ENCODE assay signal across 30 mouse cellular contexts in the genomic region with DNA sequence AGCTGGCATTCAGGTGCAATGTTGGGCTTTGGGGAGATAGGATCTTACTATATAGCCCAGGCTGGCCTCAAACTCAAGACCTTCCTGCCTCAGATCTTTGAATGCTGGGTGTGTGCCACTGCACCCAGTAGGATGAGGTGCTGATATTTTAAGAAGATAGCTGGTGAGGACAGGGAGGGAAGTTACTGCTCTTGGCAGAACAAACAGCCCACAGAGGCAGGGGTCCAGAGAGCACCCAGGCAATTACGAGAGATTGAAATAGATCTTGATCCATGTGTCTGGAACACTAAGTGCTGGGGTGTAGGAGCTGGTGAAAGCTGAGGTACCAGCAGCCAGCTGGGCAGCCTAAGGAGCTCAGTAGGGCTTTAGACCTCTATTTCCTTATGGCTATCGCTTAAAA. TPM values are rescaled to one million over a fixed set of nuclear protein-coding genes. Genes with fewer than 3 reads are reported as not detected.
"Had no signal": no experiment of that assay in that cellular context is flagged by ENCODE, and none has a peak within 500 bp of the region (broad histone marks: within the 10 kb centered on the region; RNA-seq: fewer than 3 reads in every experiment).

No protein-coding gene starts in this region.

- H3K9me3 ChIP-seq: heart, embryonic 10.5 days; heart, embryonic 12.5 days; hindbrain, embryonic 10.5 days; hindbrain, embryonic 12.5 days; intestine, embryonic 15.5 days; limb, embryonic 10.5 days; limb, embryonic 12.5 days; liver, embryonic 13.5 days had no signal

- H3K9ac ChIP-seq: heart, embryonic 12.5 days; hindbrain, embryonic 12.5 days; hindbrain, embryonic 14.5 days; intestine, embryonic 15.5 days; limb, embryonic 12.5 days; liver, embryonic 13.5 days had no signal

- H3K4me3 ChIP-seq: heart, embryonic 10.5 days; heart, embryonic 12.5 days; hindbrain, embryonic 10.5 days; hindbrain, embryonic 12.5 days; intestine, embryonic 15.5 days; layer of hippocampus, adult 2 months; left cerebral cortex, adult 2 months; limb, embryonic 10.5 days; limb, embryonic 12.5 days; liver, embryonic 13.5 days had no signal

- ATAC-seq: hindbrain, embryonic 16.5 days; inflammation-experienced regulatory T-cells, adult 6 months; intestine, embryonic 15.5 days had no signal

- DNase-seq: gastrocnemius, postnatal 10 days; heart, adult 18-20 months; heart, postnatal 10 days; heart, postnatal 4 days; kidney, adult 18-20 months; kidney, adult 8-10 months; kidney, postnatal 10 days; kidney, postnatal 25 days; kidney, postnatal 4 days; liver; liver, embryonic 13.5 days had no signal

- H3K27ac ChIP-seq: heart, embryonic 10.5 days; hindbrain, embryonic 10.5 days; hindbrain, embryonic 12.5 days; hindbrain, embryonic 14.5 days; intestine, embryonic 15.5 days; layer of hippocampus, adult 2 months; left cerebral cortex, adult 2 months; limb, embryonic 10.5 days; limb, embryonic 12.5 days; liver, embryonic 13.5 days had no signal

- H3K27me3 ChIP-seq: heart, embryonic 12.5 days; hindbrain, embryonic 12.5 days; intestine, embryonic 15.5 days; limb, embryonic 12.5 days; liver, embryonic 13.5 days had no signal

- H3K4me2 ChIP-seq: heart, embryonic 12.5 days; hindbrain, embryonic 12.5 days; hindbrain, embryonic 14.5 days; limb, embryonic 12.5 days; liver, embryonic 11.5 days; liver, embryonic 13.5 days had no signal

RNA-seq across cellular contexts. Expression of gene Cdiptos, which starts 5.7 kb away (rescaled TPM):
- total RNA-seq: layer of hippocampus, adult 2 months; layer of hippocampus, postnatal 25 days; left cerebral cortex, postnatal 36 days had no signal

RNA-seq across cellular contexts. Expression of gene Asphd1, which starts 32.2 kb away (rescaled TPM):
- total RNA-seq: granulocyte monocyte progenitor cell, adult 5-6 weeks; heart, adult 18-20 months; heart, postnatal 10 days; heart, postnatal 25 days had no signal
- polyA plus RNA-seq: heart, embryonic 10.5 days; heart, embryonic 12.5 days; heart, embryonic 14.5 days; heart, embryonic 16.5 days; limb, embryonic 10.5 days; liver, embryonic 11.5 days; liver, embryonic 13.5 days had no signal
